Mouse (Mus musculus) adipocyte (in vitro differentiated cells): Measurements from ENCODE around the gene Anapc1.

ENCODE experiments used
- DNase-seq: peaks from one replicate; pipeline ENCODE4 v3.0.0-alpha.2; 2016; ENCODE audit warnings: low spot score

Anapc1 gene

DNA sequence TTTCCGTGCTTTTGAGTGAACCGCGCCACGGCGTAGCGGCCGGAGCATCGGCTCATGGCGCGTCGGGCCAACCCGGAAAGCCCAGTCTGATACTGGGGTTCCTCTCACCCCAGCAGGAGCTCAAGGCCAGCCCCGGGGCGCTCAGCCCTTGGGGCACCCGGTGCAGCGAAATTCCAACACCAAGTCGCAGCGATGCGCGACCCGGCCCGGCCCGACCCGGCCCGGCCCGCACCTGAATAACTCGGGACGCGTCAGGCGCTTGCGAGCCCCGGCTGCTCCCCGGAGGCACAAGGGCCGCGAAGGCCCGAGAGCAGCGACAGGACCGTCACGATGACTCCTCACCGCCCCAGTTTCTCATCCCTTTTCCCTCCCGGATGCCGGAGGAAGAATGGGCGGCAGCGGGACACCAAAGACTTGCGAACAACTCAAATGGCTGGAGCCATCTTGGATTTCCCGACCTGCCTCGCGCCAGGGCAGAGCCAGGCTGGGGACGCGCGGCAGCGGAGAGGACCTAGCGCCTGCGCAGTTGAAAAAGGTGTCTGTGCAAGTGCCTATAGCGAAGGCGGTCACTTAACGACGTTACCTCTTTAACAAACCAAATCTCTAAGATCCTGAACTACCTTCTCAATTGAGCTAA, at the start of gene Anapc1:
TSS of gene Anapc1 (minus strand) at position 471 of the 637 bp plus-strand sequence.
- peak; percentile 94 for DNase-seq

DNA sequence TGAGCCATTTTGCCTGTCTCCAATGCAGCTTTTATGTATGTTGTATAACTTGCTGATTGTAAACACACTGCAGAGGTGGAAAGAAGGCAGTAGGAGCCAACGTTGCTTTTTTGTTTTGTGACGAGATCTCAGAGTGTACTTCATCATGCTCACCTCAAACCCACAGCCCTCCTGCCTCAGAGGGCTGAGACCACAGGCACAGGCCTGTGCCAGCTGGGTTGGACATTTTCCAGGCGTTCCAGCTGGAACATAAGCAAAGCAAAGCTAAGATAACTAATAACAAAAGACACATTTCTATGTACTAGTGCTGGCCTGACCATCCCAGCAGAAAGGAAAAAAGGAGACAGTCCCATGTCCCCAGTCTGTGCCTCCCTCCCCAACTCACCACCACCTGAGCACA, 47.9 kb upstream of the Anapc1 start:
- no peak for DNase-seq

DNA sequence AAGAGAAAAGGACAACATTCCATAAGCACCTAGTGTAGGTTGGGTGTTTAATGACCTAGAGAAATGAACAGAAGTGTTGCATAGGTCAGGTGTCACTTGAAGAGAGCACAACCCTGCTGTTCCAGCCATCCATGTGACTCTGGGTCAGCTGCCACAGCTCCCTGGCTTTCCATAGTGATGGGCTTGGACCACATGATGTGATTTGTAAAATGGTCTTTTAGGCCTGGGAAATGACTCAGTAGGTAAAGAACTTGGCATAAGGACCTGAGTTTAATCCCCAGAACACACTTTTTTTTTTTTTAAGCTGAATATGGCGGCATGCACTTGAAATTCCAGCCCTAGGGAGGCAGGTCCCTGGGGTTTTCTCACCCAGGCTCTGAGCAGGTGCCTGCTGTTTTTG, 44.8 kb upstream of the Anapc1 start:
- no peak for DNase-seq

DNA sequence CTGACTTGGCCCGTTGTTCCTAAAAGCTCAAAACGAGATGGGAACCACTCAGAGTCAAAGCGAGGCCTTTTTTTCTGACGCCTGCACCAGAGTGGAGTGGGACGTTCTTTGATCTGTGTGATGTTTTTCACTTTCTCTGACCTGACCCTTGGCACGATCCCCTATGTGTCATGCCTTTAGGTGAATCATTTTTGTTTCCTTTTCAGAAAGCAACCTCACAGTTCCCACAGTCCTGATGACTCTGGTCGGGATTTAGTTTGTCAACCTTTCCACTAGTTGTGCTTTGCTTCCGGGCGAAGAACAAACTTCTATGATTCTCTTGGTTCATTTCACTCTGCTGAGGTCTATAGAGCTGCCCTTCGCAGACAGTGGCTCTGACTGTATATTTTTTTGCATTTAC, 44.3 kb upstream of the Anapc1 start:
- peak; percentile 71 for DNase-seq

DNA sequence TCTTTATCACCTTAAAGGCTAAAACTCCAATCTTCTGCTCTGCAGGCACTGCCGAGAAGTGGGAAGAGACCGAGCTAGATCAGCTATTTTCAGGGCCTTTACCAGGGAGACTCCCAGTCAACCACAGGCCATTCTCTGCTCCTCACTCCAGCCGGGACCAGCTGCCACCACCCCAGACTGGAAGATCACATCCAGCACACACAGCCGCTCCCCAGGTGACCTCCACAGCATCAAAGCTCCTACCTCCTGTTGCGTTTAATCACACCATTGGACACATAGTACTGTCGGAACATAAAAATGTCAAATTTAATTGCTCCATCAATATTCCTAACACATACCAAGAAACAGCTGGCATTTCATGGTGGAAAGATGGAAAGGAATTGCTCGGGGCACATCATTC, 42.0 kb upstream of the Anapc1 start:
- no peak for DNase-seq

- no peak for DNase-seq
Observed at GRCm38 (mm10) chr2:128728066-128728465, 40.9 kb upstream of the Anapc1 start.

DNA sequence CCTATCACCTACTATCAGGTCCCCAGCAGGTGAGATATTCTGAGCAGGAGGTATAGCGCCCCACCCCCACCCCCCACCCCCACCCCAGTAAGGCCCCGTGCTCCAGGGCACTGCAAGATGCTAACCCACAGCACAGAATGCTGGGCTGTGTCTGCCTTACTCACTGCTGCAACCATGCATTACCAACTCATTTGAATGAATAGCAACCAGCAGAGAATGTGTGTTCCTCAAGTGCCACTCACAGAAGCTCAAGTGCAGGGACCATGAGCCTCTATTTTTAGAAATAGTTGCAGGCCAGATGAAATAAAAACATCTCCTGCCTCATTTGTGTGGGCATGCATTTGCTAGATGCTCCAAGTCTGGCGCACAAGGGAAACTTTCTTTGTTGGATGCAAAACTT, 40.4 kb upstream of the Anapc1 start:
- DNase-seq, result no peak

DNA sequence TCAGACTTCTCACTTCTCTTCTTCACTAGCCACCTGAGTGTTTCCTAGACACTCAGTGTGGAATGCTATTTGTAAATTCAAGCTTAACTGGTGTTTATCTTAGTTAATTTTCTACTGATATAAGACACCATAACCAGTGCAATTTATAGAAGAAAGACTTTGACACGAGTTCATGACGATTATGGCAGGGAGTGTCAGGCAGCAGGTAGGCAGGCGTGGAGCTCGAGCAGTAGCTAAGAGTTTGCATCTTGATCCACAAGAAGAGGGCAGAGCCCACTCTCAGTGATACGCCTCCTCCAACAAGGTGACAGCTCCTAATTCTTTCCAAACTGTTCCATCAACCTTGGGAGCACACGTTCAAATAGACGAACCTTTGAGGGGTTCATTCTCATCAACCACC, 39.4 kb upstream of the Anapc1 start:
- DNase-seq, result no peak

DNA sequence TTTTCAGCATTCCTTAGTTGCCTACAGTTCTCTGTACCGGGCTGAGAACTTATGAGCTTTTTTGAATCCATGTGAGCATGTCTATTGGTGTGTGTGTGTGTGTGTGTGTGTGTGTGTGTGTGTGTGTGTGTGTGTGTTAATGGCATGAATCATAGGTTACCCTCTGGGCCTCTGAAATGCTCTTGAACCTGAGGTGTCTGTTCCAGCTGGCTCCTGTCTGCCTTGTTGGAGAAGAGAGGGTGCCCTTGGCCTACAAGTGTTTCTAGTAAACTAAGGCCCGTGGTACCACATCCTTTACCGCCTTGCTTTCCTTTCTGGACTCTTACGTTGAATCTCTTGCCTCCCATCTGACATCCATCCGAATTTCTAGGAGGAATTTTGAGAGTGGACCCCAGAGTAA, 38.9 kb upstream of the Anapc1 start:
- DNase-seq, result no peak

GRCm38 (mm10) chr2:128722106-128722710, 35.0 kb upstream of the Anapc1 start:
- no peak for DNase-seq

GRCm38 (mm10) chr2:128719380-128719779, 32.2 kb upstream of the Anapc1 start:
- DNase-seq, result no peak

- DNase-seq, result no peak
Observed at GRCm38 (mm10) chr2:128715979-128716378, 28.8 kb upstream of the Anapc1 start.

DNA sequence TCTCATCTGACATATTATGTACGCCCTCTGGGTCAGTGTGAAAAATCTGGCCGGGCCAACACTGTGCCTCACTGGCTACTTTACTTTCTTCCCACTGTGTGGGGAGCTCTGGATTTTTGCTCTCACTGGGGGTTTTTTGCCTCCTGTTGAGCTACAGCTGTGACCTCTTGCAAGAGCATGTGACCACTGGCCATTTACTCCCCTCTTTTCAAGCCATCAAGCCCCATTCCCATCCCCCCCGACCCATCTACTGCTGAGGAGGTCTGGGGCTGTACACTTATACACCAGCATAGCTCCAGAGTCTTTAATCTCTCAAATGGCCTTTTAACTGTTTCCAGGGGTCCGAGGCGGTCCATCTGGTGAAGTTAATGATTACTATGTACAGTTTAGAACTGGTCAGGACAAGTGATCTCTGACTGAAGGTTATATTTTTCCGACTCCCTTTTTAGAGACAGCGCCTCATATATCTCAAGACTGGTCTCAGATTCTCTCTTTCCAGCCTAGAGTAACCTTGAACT, 27.6 kb upstream of the Anapc1 start:
- DNase-seq, result no peak

GRCm38 (mm10) chr2:128713548-128714003, 26.4 kb upstream of the Anapc1 start:
- peak; percentile 69 for DNase-seq

- no peak for DNase-seq
Observed at GRCm38 (mm10) chr2:128712940-128713339, 25.7 kb upstream of the Anapc1 start.

- peak; percentile 56 for DNase-seq
Observed at GRCm38 (mm10) chr2:128710609-128711008, 23.4 kb upstream of the Anapc1 start.

DNA sequence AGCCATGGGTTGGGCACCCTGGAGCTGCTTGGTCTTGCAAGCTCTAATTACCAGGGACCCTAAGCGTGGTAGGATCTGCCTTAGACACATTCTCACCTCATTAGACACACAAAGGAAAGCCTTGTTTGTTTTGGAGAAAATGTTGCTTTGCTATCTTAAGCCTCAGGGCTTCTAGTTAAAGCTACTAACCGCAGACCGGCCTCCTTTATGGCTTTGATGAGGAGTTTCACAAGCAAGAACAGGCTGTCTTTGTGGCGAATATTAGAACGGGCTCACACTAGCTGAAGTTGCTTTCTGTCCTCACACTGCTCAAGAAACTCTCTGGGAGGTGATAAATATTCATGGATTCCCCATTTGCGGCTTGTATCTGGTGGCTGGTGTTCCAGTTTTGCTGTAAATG, 22.1 kb upstream of the Anapc1 start:
- DNase-seq, result no peak

GRCm38 (mm10) chr2:128704474-128704873, 17.3 kb upstream of the Anapc1 start:
- no peak for DNase-seq

DNA sequence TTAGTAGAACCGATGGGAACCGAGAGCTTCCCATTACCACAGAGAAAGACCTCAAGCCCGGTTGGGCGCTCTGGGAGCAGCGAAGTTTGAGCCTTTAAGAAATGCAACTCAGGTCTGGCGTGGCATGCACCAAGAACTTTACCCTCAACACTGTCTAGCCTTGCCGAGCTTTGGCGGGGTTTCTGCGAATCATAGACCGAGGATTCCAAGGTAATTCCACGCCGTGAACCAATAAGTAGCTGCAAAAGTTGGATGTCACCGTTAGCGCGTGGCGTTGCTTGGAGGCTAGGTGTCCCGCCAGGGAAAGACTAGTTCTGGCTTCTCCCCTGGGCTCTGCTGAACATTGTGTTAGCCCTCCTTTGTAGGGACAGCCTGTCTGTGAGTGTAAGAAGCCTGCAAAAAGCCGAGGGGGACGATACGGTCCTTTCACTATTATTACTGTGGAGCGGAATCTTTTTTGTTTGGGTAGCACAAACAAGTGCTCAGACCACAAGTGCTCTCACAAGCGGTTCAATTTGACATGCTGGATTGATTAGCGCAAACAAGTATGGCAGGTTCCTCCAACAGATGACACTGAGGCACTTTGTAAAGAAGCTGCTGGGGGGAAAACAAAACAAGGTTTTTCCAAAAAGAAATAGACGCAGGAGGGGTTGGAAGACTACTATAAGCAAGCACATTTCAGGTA, 12.2 kb upstream of the Anapc1 start:
- peak; percentile 63 for DNase-seq

DNA sequence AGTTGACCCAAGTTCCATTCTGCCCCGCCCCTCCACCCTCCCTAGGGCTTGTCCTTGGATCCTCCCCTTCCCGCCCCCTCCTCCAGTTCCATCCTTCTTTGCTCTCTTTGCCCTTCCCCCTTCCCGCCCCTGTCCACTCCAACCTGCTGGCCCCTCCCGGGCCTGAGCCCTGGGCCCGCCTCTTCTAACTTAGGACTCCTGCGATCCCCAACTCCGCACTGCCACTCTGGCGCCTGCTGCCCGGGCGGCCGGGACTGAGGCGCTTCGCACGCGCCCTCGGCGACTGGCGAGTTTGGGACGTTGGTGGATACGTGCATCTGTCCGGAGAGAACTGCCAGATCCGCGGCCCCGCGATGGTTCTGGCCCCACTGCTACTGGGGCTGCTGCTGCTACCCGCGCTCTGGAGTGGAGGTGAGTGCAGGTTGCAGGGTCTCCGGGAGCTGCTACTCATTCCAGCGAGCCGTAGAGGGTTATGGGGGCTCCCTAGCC, 11.5 kb upstream of the Anapc1 start, which contains the start of gene Mertk:
TSS of gene Mertk (plus strand) at position 264 of the 489 bp plus-strand sequence.
- DNase-seq, result peak; percentile 99

DNA sequence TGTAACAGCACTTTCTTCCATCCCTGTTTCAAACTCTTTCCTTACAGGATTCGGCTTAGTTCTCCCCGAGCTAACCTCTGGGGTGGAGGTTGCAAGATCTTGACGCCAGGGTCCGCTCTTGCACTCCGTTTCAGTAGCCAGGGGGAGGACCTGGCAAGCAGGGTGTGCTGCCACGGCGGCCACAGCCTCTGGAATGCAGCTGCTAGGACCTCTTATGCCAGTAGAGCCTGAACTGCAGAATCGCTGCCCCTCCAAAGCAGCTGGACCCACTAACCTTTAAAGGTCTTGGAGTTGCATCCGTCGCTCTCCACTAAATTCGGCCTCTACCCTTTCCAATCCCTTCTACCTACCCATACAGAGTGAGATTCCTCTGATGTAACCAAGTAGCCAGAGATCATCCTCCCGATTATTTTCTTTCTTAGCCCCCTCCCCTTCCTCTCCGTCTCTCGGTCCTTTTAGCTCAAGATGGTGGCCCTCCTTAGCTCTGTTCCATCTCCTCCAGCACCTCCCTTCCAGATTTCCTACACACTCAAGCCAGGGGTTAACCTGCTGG, 11.0 kb upstream of the Anapc1 start:
- peak; percentile 95 for DNase-seq

- DNase-seq, result no peak
Observed at GRCm38 (mm10) chr2:128697566-128697965, 10.4 kb upstream of the Anapc1 start.

- DNase-seq, result no peak
Observed at GRCm38 (mm10) chr2:128697047-128697446, 9.9 kb upstream of the Anapc1 start.
